Mouse (Mus musculus): Measurements from ENCODE around the gene 8030474K03Rik.
"Not testable (repeated sequence)": the region's sequence is repeated elsewhere in the genome, so short reads cannot be mapped to it uniquely, and the experiment has no call there.

Gene 8030474K03Rik

DNA sequence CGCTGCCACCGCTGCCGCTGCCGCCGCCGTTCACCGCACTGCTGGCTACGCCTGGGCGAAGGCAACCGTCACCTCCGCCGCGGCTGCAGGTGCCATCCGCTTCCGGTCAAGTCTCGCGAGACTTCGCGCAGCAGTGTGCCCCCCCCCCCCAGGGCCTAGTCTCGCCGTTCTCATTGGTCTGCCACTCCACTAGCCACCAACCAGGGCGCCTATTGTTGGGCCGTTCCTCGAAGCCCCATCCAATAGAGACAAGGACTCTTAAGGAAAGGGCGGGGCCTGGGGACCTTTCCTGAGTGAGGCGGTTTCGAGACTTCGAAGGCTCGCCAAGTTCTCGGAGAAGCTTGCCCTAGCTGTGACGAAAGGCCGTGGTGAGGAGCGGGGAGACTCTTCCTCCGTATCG, at the start of gene 8030474K03Rik, which contains the start of gene Gm4779:
Gene 8030474K03Rik (plus strand): TSS at position 315 of the 400 bp plus-strand sequence.
Gene Gm4779 (minus strand): TSS at position 82 of the 400 bp plus-strand sequence.
- DNase-seq (ENCODE audit: low spot score in 2 of 2) = no peak

DNA sequence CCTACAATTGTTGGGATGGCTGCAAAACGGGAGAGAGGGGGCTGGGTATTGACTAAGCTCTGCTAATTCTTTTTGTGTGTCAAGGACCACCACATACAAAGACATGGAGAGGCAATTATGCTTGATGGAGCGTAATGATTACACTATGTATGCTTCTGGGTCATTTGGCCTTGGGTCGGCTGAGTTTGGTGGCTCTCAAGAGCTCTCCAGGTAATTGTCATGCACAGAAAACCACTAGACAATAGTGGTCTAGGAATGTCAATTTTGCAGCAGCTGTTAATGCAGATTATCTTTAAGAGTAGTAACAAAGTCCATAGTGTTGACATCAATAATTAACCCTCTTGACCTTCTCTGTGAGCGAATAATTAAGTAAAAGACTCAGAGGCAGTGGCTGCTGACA, 44.3 kb upstream of the 8030474K03Rik start:
- DNase-seq (ENCODE audit: low spot score in 2 of 2) = no peak

GRCm38 (mm10) chrX:101754478-101754877, 40.0 kb upstream of the 8030474K03Rik start:
- DNase-seq (ENCODE audit: low spot score in 2 of 2) = peak; percentile 42 to 49

DNA sequence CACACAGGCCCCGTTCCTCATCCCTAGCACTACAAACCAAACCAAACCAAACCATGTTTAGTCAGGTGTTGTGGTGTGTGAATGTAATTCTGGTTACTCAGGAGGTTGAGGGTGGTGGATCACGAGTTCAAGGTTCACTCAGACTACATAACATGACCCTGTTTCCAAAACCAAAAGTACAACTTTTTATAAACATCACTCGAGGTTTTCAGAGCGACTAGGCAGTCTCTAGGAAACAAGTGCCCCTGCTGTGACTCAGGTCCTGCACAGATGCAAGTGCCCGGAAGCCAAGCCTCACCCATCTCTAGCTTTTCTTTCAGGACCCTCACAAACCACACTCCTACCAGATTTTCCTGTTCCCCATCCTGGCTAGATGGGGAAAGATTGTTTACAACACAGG, 29.8 kb upstream of the 8030474K03Rik start:
- no peak for DNase-seq (ENCODE audit: low spot score in 2 of 2)

DNA sequence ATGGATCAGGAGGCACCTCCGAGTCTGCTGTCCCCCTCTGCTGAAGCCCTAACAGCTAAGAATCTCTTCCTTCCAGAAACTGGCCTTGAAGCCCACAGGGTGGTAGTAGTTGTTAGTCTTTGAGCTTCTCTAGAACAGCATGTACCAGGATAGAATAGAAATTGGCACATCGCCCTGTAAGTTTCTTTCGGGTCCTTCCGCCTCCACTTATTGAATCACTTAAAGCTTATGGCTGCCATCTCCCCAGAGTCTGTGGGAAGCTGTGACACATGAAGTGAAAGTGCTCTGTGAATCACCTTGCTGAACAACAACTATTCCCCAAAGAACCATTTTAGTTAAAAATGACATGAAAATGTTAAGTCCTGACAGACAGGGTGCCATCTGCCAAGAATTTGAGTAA, 29.3 kb upstream of the 8030474K03Rik start:
- peak; percentile 29 to 44 for DNase-seq (ENCODE audit: low spot score in 2 of 2)

DNA sequence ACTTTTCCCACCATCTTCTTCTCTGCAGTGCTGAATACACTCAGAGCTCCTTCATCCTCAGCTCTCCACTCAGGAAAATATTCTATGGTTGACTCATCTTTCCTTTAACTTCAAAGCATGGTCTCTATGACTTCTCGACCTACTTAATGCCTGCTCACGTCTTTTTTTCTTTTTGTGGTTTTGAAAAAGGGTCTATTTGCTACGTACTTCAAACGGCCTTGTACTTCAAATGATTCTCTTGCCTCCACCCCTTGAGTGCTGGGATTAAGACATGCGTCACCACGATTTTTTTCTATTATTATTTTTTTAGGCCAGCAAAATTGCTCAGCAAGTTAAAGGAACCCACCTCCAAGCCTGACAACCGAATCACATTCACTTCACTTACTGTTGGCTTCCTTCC, 27.2 kb upstream of the 8030474K03Rik start:
- no peak for DNase-seq (ENCODE audit: low spot score in 2 of 2)

DNA sequence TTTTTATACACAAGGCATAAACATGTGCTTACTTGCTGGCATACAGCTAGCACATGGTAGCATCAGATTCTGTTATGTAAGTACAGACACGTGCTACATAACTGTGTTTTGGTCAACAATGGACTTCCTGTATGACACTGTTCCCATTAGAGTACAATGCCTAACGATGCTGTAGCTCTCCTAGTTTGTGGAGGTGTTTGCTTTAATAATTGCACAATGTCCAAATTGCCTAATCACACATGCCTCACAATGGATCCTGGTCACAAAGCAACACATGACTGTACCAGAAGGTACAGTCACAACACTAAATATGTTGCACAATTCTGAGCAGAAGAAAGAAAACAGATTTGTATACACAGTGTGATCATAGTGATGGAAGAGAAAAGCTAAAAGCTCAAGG, 25.0 kb upstream of the 8030474K03Rik start:
- DNase-seq (ENCODE audit: low spot score in 2 of 2) = no peak

GRCm38 (mm10) chrX:101770307-101770706, 24.1 kb upstream of the 8030474K03Rik start:
- no peak for DNase-seq (ENCODE audit: low spot score in 2 of 2)

DNA sequence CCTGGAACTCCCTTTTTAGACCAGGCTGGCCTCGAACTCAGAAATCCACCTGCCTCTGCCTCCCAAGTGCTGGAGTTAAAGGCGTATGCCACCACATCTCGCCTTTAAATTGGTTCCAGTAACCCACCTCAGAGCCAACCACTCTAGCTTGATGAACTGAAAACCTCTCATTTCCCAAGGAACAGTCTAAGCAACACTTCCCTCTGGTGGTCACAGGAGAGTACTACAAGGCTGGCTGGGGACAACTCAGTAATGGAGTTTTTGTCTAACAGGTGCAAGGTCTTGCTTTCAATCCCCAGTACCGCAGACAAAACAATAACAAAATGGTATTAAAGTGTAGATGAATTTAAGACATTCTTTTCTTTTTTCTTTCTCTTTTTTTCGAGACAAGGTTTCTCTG, 22.4 kb upstream of the 8030474K03Rik start:
- peak; percentile 35 to 71 for DNase-seq (ENCODE audit: low spot score in 2 of 2)

GRCm38 (mm10) chrX:101791551-101791950, 2.9 kb upstream of the 8030474K03Rik start:
- DNase-seq (ENCODE audit: low spot score in 2 of 2) = peak; percentile 36 to 60

DNA sequence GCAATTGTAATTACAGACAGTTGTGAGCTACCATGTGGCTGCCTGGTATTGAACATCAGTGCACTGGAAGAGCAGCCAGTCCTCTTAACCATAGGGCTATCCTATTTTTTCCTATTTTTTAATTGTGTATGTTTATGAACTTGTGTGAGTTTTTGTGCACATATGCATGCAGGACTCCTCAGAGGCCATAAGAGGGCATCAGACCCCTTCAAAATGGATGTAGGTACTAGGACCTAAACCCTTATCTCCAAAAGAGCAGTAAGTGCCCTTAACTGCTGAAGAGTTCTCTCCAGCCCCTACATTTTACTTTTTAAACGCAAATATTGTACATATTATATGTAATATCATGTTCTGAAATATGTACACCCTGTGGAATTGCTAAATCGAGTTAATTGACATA, 11.1 kb downstream of the 8030474K03Rik start:
- peak in 1 of 2 experiments; percentile 27 for DNase-seq (ENCODE audit: low spot score in 2 of 2)

DNA sequence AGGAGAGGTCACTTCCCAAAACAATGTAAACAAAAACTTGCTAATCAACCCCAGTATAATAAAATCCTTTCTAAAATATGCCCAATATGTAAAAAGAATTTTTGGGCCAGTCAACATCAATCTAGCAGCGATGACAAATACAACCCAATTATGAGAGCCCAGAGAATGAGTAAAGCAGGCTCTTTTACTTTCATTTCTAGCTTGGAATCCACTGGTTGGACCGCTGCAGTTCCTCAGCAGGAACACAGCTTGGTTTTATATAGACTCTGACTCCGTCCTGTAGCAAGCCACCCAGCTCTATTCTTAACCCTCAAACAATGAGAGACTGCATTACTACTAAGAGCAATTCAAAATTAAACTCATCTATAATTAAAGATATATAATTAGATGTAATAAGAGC, 17.3 kb downstream of the 8030474K03Rik start:
- DNase-seq (ENCODE audit: low spot score in 2 of 2) = no peak

GRCm38 (mm10) chrX:101819163-101819562, 24.7 kb downstream of the 8030474K03Rik start:
- DNase-seq (ENCODE audit: low spot score in 2 of 2) = no peak

- DNase-seq (ENCODE audit: low spot score in 2 of 2) = not testable (repeated sequence)
Observed at GRCm38 (mm10) chrX:101819980-101820379, 25.5 kb downstream of the 8030474K03Rik start.

DNA sequence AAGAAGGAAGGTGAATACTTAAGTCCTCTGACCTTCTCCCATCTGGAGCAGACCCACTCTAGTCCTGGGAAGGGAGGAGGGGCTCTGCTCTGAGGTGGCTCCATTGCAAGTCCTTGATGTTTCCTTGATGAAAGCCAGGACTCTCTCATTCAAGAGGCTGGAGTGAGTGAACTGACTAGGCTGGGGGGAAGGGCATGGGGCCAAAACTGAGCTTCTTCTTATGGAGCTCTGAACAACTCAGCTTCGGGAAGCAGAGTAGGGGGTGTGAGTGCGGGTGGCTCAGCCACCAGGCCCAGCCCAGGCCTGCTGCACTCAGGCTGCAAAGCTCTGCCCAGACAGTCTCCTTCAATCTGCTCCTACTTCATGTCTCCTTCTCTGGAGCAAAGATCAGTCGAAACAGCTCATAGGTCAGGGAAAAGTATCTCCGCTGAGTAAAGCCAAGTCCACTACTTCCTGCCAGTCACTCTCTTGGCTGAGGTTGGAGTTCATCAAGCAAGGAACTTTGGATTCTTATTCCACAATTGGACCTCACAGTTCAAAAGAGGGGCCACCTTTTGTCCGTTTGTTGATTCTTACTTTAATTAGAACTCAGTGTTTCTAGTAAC, 52.8 kb downstream of the 8030474K03Rik start:
- DNase-seq (ENCODE audit: low spot score in 2 of 2) = no peak

Data from right cerebral cortex, postnatal 10 days (tissue).